Mouse (Mus musculus): ENCODE data around the gene Prmt9.

The Prmt9 gene

GRCm38 (mm10) chr8:77534358-77534992 lies 14.7 kb upstream of the Prmt9 start:
- no peak for DNase-seq (ENCODE audit: low read depth, low spot score)

GRCm38 (mm10) chr8:77535026-77535595 lies 14.1 kb upstream of the Prmt9 start:
- no peak for DNase-seq (ENCODE audit: low read depth, low spot score)

DNA sequence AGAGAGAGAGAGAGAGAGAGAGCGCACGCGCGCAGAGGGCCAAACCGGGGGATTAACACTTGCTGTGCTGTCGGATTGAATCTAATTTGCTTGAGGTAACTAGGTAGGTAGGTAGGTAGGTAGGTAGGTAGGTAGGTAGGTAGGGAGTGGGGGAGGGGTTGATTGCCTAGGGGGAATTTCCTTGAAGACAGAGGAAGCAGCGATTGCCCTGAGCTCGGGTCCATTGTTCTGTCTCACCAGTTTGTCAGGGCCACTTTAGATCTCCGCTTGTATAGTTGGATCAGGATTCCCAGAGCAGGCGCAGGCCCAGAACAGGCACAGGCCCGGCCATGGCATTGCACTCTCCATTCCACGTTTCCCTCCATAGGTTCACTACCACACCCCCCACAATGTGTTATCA lies 12.4 kb upstream of the Prmt9 start:
- DNase-seq (ENCODE audit: low read depth, low spot score) = no peak

DNA sequence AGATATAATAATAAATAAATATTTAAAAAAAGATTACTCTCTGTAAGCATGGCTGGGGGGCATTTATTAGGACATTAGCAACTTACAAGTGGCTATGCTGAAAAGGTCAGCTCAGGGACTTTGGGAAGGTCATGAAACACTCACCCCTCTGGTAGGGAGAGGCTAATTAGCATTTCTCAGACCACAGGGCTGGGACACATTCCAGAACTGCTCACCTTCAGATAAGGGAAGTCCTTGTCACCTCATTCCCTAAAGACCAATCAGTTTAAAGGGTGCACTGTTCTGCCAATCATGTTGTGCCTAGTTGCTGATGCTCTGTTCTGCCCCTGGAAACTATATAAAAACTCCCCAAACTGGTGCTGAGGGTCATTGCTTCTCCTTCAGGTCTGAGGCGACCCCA lies 10.9 kb upstream of the Prmt9 start:
- DNase-seq (ENCODE audit: low read depth, low spot score) = no peak

DNA sequence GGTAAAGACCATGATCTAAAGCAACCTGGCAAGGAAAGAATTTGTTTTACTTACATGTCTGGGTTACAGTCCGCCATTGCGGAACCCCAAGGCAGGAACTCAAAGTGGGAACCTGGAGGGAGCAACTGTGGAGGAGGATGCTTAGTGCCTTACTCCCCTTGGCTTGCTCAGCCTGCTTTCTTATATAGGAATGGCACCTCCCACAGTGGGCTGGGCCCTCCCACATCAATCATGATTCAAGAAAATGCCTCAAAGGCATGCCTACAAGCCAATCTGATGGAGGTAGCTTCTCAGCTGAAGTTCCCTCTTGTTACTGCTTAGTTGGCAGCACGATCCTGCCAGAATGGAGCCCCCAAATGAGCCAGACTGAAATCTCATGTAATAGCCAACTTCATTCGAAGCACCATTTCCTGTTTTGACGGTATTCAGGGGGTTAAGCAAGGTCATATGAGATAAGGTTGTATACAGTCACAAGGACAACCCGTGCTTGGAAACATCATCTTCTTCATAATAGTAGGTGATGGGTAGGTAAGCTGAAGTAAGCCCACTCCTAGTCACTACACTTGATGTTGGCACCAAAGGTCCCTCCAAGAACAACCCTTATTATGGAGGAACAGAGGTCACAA lies 5.9 kb upstream of the Prmt9 start:
- DNase-seq (ENCODE audit: low read depth, low spot score) = no peak

- no peak for DNase-seq (ENCODE audit: low read depth, low spot score)
Observed at GRCm38 (mm10) chr8:77544428-77544827, 4.8 kb upstream of the Prmt9 start.

GRCm38 (mm10) chr8:77545616-77546015 lies 3.6 kb upstream of the Prmt9 start:
- no peak for DNase-seq (ENCODE audit: low read depth, low spot score)

GRCm38 (mm10) chr8:77549881-77550580 lies 834 bp downstream of the Prmt9 start:
- no peak for DNase-seq (ENCODE audit: low read depth, low spot score)

- DNase-seq (ENCODE audit: low read depth, low spot score) = no peak
Observed at GRCm38 (mm10) chr8:77552491-77552890, 3.3 kb downstream of the Prmt9 start.

- DNase-seq (ENCODE audit: low read depth, low spot score) = no peak
Observed at GRCm38 (mm10) chr8:77561441-77561840, 12.2 kb downstream of the Prmt9 start.

DNA sequence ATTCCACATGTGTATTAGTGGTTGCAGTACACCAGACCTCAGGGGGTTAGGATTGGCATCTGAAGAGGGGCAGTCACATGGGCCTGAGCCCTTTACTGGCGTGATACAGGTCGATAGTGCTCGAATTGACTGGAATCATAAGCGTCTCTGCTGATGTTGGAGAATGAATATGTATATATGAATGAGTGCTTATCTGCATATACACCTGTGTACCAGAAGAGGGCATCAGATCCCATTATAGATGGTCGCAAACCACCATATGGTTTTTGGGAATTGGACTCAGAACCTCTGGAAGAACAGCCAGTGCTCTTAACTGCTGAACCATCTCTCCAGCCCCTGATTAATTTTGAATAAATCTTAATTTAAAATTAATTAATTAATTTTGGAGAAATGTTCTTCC lies 25.0 kb downstream of the Prmt9 start:
- DNase-seq (ENCODE audit: low read depth, low spot score) = no peak

DNA sequence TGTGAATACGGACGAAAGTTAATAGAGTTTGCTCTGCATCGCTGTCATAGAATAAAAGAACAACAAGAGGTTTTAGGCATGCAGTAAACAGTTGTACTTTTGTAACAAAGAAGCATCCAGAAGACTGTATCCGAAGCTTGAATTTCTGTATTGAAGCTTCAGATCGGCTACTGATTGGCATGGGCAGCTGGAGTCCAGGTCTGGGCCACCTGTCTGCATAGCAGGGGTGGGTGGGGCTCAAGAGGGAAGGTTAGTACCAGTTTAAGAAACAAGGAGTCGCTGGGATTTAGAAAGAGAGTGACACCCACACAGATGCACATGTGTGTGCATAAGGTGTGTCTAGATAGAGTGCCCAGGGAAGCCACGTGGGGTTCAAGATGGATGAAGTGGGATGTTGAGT lies 28.5 kb downstream of the Prmt9 start:
- DNase-seq (ENCODE audit: low read depth, low spot score) = no peak

GRCm38 (mm10) chr8:77584174-77584573 lies 35.0 kb downstream of the Prmt9 start:
- no peak for DNase-seq (ENCODE audit: low read depth, low spot score)

GRCm38 (mm10) chr8:77609621-77610020 lies 60.4 kb downstream of the Prmt9 start:
- DNase-seq (ENCODE audit: low read depth, low spot score) = no peak

- peak; percentile 98 for DNase-seq (ENCODE audit: low read depth, low spot score)
Observed at GRCm38 (mm10) chr8:77610374-77610969, 61.3 kb downstream of the Prmt9 start, which contains the start of gene Tmem184c. Gene Tmem184c, minus strand, starts transcription at chr8:77610698.

- peak; percentile 28 for DNase-seq (ENCODE audit: low read depth, low spot score)
Observed at GRCm38 (mm10) chr8:77617916-77618315, 68.7 kb downstream of the Prmt9 start.

DNA sequence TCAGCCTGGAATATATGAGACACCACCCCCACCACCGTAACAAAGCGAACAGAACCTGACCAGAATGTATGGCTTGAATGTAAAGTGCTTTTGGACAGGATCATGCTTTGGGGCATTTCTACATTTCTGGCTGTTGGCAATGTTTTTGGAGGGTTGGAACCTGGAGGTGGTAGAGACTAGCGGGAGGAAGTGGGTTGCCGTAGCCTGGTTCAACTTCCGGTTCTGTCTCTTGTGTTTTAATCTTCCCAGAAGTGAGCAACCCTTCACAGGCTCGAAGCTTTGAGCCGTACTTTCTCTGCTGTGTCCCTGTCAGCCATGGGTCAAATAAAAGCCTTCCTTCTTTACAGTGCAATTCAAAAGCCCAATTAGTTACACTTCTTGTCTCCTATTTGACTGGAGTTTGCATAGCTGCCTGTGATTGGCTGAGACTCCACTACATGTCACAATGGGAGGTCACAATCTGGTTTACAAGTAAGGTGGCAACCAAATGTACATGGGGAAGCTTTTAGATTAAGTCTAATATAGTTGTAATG lies 74.5 kb downstream of the Prmt9 start:
- no peak for DNase-seq (ENCODE audit: low read depth, low spot score)

DNA sequence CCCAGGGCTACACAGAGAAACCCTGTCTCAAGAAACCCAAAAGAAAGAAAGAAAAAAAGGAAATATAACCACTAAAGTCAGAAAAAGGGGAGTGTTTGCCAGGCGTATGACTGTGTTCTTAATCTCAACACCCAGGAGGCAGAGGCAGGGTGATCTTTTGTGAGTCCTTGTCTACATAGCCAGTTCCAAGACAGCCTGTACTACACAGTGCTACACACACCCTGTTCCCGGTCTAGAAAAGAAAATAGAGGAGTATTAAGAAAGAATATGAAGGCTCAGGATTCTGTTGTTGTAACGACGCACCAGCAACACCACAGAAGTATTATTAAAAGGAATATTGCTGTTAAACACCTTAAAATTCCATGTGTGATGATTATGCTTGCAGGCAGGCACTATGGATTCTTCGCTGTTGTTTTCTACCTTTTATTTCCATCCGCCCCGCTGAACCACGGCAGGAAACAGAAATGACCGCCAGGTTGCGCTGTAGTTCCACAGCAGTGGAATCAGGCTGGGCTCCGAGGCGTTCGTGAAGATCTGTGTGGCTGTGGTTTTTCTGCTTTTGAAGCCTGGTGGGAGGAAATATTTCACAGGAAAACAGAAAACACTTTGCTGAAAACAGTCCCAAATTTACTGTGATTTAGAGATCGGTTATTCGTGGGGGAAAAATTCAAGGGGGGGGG lies 80.8 kb downstream of the Prmt9 start:
- peak; percentile 61 for DNase-seq (ENCODE audit: low read depth, low spot score)

GRCm38 (mm10) chr8:77630691-77631090 lies 81.5 kb downstream of the Prmt9 start:
- no peak for DNase-seq (ENCODE audit: low read depth, low spot score)

Measured in WW6 (cell line).